Mouse (Mus musculus): ENCODE measurements around the gene Rad51d. TPM values are rescaled to one million over a fixed set of nuclear protein-coding genes. Genes with fewer than 3 reads are reported as not detected.
A peak's percentile ranks its signal among the peaks of the same experiment; 100 is the strongest.

The Rad51d gene
- polyA plus RNA-seq, 1 experiment: 11.6 TPM

GRCm38 (mm10) chr11:82831008-82831893 is 59.2 kb downstream of the Rad51d start:
- Histone ChIP-seq H3K36me3 (replicated peaks; ENCODE audit: low read length) (peaks cover 75% of the 10 kb centered on the region), H3K27me3 (replicated peaks) (no peaks in the 10 kb centered on the region), H3K4me3 (replicated peaks) (peak overlapping the region; percentile 33), H3K9me3 (peaks cover 4% of the 10 kb centered on the region; the same call in 1 of the 2 replicates), H3K4me1 (peaks cover 72% of the 10 kb centered on the region)
- TF ChIP-seq GATA1 (IDR thresholded peaks at IDR 0.05; ENCODE audit: borderline replicate concordance, low read length): no peak
- TF ChIP-seq FLI1 (IDR thresholded peaks at IDR 0.05; ENCODE audit: low read length): no peak

DNA sequence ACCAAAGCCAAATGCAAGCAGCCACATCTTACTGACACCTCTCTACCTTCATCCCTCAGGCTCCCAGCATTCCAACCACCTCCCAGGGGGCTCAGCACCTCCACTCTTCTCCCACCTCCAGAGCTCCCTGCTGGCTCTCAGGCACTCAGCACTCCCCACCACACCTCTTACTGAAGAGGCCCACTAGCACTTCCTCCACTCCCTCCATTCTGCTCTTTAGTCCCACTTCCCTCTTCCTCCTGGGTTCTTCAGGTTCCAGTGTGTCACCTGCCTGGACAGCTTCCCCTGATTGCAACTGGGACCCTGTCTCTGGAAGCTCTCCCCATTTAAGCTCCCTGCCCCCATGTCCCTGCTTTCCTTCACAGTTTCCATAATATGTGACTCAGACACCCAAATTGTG is 63.6 kb downstream of the Rad51d start:
- TF ChIP-seq FLI1 (IDR thresholded peaks at IDR 0.05; ENCODE audit: low read length) (no peak), GATA1 (IDR thresholded peaks at IDR 0.05; ENCODE audit: borderline replicate concordance, low read length) (no peak)
- Histone ChIP-seq H3K36me3 (replicated peaks; ENCODE audit: low read length) (peaks cover 77% of the 10 kb centered on the region), H3K9me3 (no peaks in the 10 kb centered on the region), H3K4me3 (replicated peaks) (no peak overlapping the region), H3K27me3 (replicated peaks) (no peaks in the 10 kb centered on the region), H3K4me1 (peaks cover 73% of the 10 kb centered on the region)

Other genes with a start within 250 kb of the Rad51d start
- gene Cct6b, start 126.3 kb downstream of the Rad51d start, polyA plus RNA-seq (2012; ENCODE audit: insufficient read depth, low replicate concordance): 0.47 TPM in 1 of 2 replicates, not detected in the other
- 3.3 and 16.1 TPM in 2 replicates for gene Zfp830, start 126.3 kb downstream of the Rad51d start, polyA plus RNA-seq (2012; ENCODE audit: insufficient read depth, low replicate concordance)
- 29.8 and 53.0 TPM in 2 replicates for gene Lig3, start 109.5 kb downstream of the Rad51d start, polyA plus RNA-seq (2012; ENCODE audit: insufficient read depth, low replicate concordance)
- gene Rffl, start 19.4 kb downstream of the Rad51d start, polyA plus RNA-seq (2012; ENCODE audit: insufficient read depth, low replicate concordance): 5.6 and 33.5 TPM in 2 replicates
- not detected in 2 replicates for gene Fndc8, start 1.5 kb upstream of the Rad51d start, polyA plus RNA-seq (2012; ENCODE audit: insufficient read depth, low replicate concordance)
- 24.4 and 25.1 TPM in 2 replicates for gene Nle1, start 17.8 kb upstream of the Rad51d start, polyA plus RNA-seq (2012; ENCODE audit: insufficient read depth, low replicate concordance)
- gene Unc45b, start 19.9 kb upstream of the Rad51d start, polyA plus RNA-seq (2012; ENCODE audit: insufficient read depth, low replicate concordance): not detected in 2 replicates
- 1.5 TPM in 1 of 2 replicates, not detected in the other for gene Slfn5, start 60.7 kb upstream of the Rad51d start, polyA plus RNA-seq (2012; ENCODE audit: insufficient read depth, low replicate concordance)
- gene Slfn9, start 101.2 kb upstream of the Rad51d start, polyA plus RNA-seq (2012; ENCODE audit: insufficient read depth, low replicate concordance): 1.9 TPM in 1 of 2 replicates, not detected in the other
- gene Slfn8, start 130.2 kb upstream of the Rad51d start, polyA plus RNA-seq (2012; ENCODE audit: insufficient read depth, low replicate concordance): 1.3 TPM in 1 of 2 replicates, not detected in the other
- gene Slfn2, start 174.5 kb upstream of the Rad51d start, polyA plus RNA-seq (2012; ENCODE audit: insufficient read depth, low replicate concordance): 9.0 TPM in 1 of 2 replicates, not detected in the other
- 0.28 TPM in 1 of 2 replicates, not detected in the other for gene Slfn1, start 226.2 kb upstream of the Rad51d start, polyA plus RNA-seq (2012; ENCODE audit: insufficient read depth, low replicate concordance)